Mouse (Mus musculus) testis, adult 2 months (tissue): Measurements from ENCODE around the gene Sorcs2. TPM values are rescaled to one million over a fixed set of nuclear protein-coding genes. Genes with fewer than 3 reads are reported as not detected.

Experiments used
- H3K27ac ChIP-seq: fragments of 200-500 bp; 2 replicates; pipeline ENCODE4 v1.5.1; 2012; ENCODE audit warnings: low read depth, low read length; ENCODE audit not compliant: control insufficient read depth, insufficient read depth
- H3K27me3 ChIP-seq: fragments of 200-500 bp; 2 replicates; pipeline ENCODE4 v1.6.1; 2012; ENCODE audit warnings: mild to moderate bottlenecking, low read length, moderate library complexity; ENCODE audit not compliant: control insufficient read depth, insufficient read depth
- H3K36me3 ChIP-seq: fragments of 200-500 bp; 2 replicates; pipeline ENCODE4 v1.6.1; 2012; ENCODE audit warnings: mild to moderate bottlenecking, low read length; ENCODE audit not compliant: control insufficient read depth, insufficient read depth
- H3K4me1 ChIP-seq: fragments of 200-500 bp; 2 replicates; pipeline ENCODE4 v1.6.1; 2012; ENCODE audit warnings: low read length; ENCODE audit not compliant: control insufficient read depth, insufficient read depth
- H3K4me3 ChIP-seq: fragments of 200-500 bp; 2 replicates; pipeline ENCODE4 v1.5.1; 2012; ENCODE audit warnings: low read depth, mild to moderate bottlenecking, low read length, moderate library complexity, mixed read lengths; ENCODE audit not compliant: control insufficient read depth
- CTCF ChIP-seq: fragments of 200-500 bp; IDR thresholded peaks from 2 replicates; pipeline ENCODE4 v1.5.1; 2012; ENCODE audit warnings: low read depth, mild to moderate bottlenecking, inconsistent platforms, low read length, moderate library complexity; ENCODE audit not compliant: control insufficient read depth, insufficient read depth, insufficient replicate concordance
- POLR2A ChIP-seq: fragments of 200-500 bp; IDR thresholded peaks from 2 replicates; pipeline ENCODE4 v1.6.1; 2012; ENCODE audit warnings: low read depth, mild to moderate bottlenecking, inconsistent platforms, low read length, moderate library complexity; ENCODE audit not compliant: control insufficient read depth
- polyA plus RNA-seq: library from polyadenylated mRNA; depleted of rRNA; stranded (reverse); fragments of >200 nt; gene quantifications from 2 replicates; pipeline ENCODE4 v1.2.3, GENCODE M21; 2012

The Sorcs2 gene
- polyA plus RNA-seq, 1 experiment, result 13.8 TPM

DNA sequence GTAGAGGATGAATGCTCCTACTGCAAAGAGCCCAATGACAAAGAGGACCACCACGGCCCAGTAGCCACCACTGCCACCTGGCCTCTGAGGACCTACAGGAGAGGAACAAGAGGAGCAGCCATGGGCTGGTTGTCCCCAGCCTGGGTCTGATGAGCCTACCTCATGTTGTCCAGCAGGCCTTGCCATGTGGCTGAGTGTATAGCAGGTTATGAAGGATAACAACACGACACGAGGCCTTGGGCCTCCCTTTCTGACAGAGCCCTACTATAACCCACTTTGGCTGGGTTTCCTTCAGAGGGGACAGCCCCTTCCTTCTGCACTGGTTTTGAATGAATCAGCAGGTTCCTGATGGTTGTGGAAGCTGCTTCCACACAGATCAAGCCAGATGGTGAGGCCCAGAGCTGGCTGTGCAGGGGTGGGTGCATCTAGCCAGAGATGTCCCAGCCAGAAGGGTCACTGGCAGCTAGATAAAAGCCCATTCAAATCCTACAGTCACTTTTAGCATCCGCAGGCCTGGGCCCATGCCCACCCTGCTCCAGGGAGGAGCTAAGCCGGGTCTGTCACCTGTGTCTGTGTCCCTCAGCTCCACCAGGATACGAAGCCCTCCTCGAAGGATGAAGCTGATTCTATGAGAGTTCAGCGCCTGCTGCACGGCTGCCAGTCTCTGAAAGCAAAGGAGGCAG is 373.8 kb downstream of the Sorcs2 start:
- H3K4me3 ChIP-seq, result no peak overlapping the region
- H3K36me3 ChIP-seq, result no peaks in the 10 kb centered on the region
- H3K27ac ChIP-seq, result no peak overlapping the region
- H3K4me1 ChIP-seq, result peaks cover 3% of the 10 kb centered on the region
- TF ChIP-seq POLR2A, result no peak
- TF ChIP-seq CTCF, result no peak
- H3K27me3 ChIP-seq, result no peaks in the 10 kb centered on the region

DNA sequence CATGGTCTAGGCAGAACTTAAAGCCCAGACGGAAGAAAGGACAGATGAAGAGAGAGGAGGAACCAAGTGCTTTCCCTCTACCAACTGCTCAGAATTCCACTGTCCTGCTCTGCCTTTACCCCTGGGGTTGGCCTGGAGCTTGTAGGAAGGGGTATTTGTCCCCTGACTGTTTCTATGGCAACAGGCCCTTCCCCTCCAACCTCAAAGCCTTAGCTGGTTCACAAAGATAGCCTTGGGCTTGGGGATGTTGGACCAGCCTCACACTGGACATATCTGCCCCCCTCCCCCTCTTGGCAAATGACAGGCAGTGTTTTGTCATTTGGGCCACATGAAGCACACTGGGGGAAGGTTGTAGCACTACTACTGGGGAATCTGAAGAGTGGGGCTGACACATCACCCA is 375.6 kb downstream of the Sorcs2 start:
- no peaks in the 10 kb centered on the region for H3K27me3 ChIP-seq
- H3K36me3 ChIP-seq, result no peaks in the 10 kb centered on the region
- no peak overlapping the region for H3K27ac ChIP-seq
- TF ChIP-seq CTCF (no peak), POLR2A (no peak)
- peaks cover 5% of the 10 kb centered on the region for H3K4me1 ChIP-seq
- no peak overlapping the region for H3K4me3 ChIP-seq

DNA sequence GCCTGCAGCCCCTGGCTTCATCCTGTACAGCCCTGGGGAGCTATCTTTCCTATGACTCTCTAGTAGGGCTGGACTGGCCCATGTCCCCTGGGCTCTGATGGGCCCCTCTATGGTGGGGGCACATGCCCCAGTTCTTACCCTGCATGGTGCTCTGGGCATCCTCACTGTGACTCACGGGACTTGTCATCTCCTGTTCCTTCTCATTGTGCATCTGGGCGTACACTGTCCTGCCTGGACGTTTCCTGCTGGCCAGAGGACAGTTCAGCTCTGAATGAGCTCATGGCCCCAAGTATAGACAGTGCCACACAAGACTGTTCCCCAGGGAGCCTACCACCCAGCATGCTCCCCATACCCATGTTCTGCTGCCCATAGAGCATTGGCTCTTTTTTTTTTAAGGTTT is 376.8 kb downstream of the Sorcs2 start:
- Histone ChIP-seq H3K27me3 (no peaks in the 10 kb centered on the region), H3K4me3 (no peak overlapping the region), H3K27ac (no peak overlapping the region), H3K36me3 (no peaks in the 10 kb centered on the region), H3K4me1 (peaks cover 5% of the 10 kb centered on the region)
- TF ChIP-seq CTCF, result no peak
- TF ChIP-seq POLR2A, result no peak

DNA sequence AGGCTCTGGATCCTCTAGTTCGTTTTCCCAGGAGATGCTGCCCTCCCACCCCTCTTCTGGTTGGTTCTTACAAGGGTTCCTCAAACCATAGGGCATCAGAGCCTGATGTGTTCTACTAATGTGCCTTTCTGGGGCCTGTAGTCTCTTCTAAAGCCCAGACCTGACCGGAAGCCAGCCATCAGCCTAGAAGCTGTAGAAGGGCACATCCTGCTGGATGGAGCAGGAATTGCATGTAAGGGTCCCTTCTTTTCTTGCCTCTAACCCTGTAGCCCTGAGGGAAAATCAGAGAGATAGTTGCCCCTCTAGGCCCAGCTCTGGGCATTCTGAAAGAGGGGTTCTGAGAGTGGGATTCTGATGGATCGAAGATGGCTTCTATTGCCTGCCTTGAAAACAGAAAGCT is 379.6 kb downstream of the Sorcs2 start:
- Histone ChIP-seq H3K4me1 (peaks cover 5% of the 10 kb centered on the region), H3K27me3 (no peaks in the 10 kb centered on the region), H3K27ac (no peak overlapping the region), H3K4me3 (no peak overlapping the region), H3K36me3 (no peaks in the 10 kb centered on the region)
- TF ChIP-seq POLR2A (no peak), CTCF (no peak; the same call in 1 of the 2 replicates)

DNA sequence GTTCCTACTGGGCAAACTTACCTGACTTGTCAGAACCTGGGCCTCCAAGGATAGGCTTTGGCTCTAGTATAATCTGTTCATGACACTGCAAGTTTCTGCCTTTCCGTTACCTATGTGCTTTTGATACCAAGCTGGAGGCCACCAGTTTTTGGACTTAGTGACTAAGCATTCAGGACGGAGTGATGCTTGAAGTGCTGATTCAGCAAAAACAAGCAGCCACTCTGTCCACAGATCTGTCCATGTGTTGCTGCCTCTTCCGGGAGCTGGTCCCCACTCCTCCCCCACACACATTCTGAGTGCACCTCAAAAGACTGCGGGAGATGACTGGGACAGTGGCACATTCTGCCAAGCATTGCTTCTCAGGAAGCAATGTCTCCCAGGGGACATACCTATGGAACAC is 388.5 kb downstream of the Sorcs2 start:
- H3K27ac ChIP-seq, result no peak overlapping the region
- H3K4me1 ChIP-seq, result no peaks in the 10 kb centered on the region
- H3K36me3 ChIP-seq, result no peaks in the 10 kb centered on the region
- H3K27me3 ChIP-seq, result no peaks in the 10 kb centered on the region
- no peak overlapping the region for H3K4me3 ChIP-seq
- TF ChIP-seq CTCF, result no peak
- TF ChIP-seq POLR2A, result no peak

DNA sequence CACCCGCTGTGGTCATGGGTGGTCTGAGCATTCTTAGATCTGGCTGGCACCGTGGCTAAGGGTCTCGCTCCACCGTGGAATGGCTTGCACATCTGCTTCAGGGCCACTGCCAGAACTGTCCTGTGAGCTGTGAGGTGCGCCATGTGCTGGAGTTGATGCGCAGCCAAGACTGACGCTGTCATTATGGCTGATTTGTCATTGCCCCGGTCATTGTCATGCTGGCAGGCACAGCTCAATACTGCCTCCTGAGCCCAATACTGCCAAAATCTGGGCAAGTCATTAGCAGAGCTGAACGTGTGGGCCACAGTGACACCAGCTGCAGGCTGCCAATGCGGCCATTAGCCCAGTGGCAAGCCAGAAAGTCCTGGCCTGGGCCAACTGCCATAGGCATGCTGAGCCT is 390.3 kb downstream of the Sorcs2 start:
- no peaks in the 10 kb centered on the region for H3K27me3 ChIP-seq
- H3K4me3 ChIP-seq, result no peak overlapping the region
- no peak overlapping the region for H3K27ac ChIP-seq
- TF ChIP-seq CTCF (no peak), POLR2A (no peak)
- no peaks in the 10 kb centered on the region for H3K4me1 ChIP-seq
- H3K36me3 ChIP-seq, result no peaks in the 10 kb centered on the region

DNA sequence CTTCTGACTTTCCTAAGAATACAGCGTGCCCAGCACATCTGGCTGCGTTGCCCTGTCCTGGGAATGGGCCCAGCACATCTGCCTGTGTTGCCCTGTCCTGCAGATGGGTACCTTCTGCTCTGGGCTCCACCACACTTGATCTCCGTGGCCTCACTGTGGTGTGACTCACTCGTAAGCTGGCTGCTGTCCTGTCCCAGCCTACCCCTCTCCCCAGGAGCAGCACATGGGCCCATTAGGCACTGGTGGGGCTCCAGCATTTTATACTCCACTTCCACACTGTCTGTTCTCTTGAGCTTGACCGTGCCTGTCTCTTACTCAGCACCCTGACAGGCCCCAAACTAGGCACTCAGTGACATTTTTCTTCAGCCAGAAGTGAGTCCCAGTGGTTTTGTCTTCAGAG is 391.4 kb downstream of the Sorcs2 start:
- no peak overlapping the region for H3K27ac ChIP-seq
- H3K27me3 ChIP-seq, result no peaks in the 10 kb centered on the region
- H3K4me1 ChIP-seq, result no peaks in the 10 kb centered on the region
- no peak for TF ChIP-seq CTCF
- TF ChIP-seq POLR2A, result no peak
- H3K36me3 ChIP-seq, result no peaks in the 10 kb centered on the region
- no peak overlapping the region for H3K4me3 ChIP-seq
